Mouse (Mus musculus) splenic B cell, adult 2 months (primary cell): ENCODE measurements around the gene Syt15.
A peak's percentile ranks its signal among the peaks of the same experiment; 100 is the strongest.

ENCODE experiments used
- DNase-seq: peaks from one replicate; pipeline ENCODE4 v3.0.0-alpha.2; 2011; ENCODE audit warnings: low read depth, low spot score
- H3K27me3 ChIP-seq: 2 replicates; pipeline ENCODE4 v1.6.1; 2012; ENCODE audit warnings: mild to moderate bottlenecking, low read length, moderate library complexity, mixed read lengths; ENCODE audit not compliant: control insufficient read depth, poor library complexity, insufficient read depth, severe bottlenecking
- H3K36me3 ChIP-seq: 2 replicates; pipeline ENCODE4 v1.6.1; 2012; ENCODE audit warnings: mild to moderate bottlenecking, low read length, moderate library complexity, mixed read lengths; ENCODE audit not compliant: control insufficient read depth, poor library complexity, insufficient read depth, severe bottlenecking

The Syt15 gene

DNA sequence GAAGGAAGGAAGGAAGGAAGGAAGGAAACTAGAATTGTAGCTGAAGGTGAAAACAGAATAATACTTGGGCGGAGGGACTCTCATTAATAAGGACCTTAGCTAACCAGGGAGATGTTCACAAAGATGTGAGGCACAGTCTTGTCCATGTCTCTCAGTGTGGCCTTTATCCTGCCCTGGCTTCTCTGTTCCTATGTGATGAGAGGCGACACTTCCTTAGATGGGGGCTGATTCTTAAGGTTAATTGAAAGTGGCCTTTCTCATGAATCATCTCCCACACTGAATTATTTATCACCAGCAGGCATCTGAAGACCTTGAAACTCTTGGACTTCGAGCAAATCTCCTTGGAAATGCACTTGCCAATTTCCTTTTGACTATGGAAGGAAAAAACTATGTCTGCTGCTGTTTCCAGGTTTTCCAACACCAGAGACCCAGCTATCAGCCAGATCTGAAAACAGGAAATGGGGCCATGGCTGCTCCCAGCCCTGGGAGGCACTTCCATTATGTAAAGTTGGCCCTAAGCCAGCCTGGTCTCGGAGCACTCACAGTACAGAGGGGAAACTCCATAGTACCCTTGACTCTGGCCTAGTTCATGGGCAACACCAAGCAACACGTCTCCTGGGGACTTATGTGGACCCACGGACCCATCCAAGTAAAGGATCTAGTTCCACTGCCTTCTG lies 3.8 kb upstream of the Syt15 start:
- no peaks in the 10 kb centered on the region; the same call in 1 of the 2 replicates for H3K27me3 ChIP-seq
- no peak for DNase-seq
- no peaks in the 10 kb centered on the region for H3K36me3 ChIP-seq

DNA sequence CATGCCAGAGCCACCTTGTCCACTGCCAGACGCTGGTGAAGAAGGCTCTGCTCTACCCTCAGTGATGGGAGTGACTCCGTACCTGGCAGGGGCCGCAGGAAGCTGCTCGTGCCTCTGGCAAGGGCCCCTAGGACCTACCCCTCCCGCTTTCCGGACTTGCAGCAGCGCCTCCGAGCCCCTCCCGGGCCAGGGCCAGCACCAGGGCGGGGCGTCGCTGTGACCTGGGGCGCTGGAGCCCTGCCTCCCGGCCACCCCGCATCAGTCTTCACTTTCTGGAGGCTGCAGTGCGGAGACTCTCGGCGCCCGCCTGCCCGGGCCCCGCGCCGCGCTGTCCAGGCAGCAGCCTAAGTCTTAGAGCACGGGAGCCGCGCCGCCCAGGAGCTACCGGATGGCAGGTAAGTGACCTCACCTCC lies 397 bp downstream of the Syt15 start:
- no peak for DNase-seq
- no peaks in the 10 kb centered on the region; the same call in 1 of the 2 replicates for H3K27me3 ChIP-seq

DNA sequence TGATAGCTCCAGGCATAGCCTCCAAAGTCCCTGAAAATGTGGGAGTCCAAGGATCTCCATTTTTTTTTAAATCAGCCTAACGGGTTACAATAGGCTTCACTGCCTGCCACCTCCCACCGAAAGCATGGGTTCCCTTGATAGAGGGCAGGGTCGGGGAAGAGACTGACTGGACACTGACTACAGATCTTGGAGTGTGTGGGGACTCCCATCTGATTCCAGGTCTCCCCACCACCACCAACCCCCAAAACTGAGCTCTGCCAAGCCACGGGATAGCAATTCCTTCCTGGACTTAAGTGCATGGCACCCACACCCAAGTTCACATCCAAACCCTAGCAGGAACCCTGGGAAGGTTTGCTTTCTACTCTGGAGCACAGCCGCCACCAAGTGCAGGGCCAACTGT lies 1.0 kb downstream of the Syt15 start:
- no peak for DNase-seq
- no peaks in the 10 kb centered on the region for H3K36me3 ChIP-seq
- H3K27me3 ChIP-seq = no peaks in the 10 kb centered on the region; the same call in 1 of the 2 replicates

More for the DNA sequence above, 397 bp downstream of the Syt15 start:
- no peaks in the 10 kb centered on the region for H3K36me3 ChIP-seq

DNA sequence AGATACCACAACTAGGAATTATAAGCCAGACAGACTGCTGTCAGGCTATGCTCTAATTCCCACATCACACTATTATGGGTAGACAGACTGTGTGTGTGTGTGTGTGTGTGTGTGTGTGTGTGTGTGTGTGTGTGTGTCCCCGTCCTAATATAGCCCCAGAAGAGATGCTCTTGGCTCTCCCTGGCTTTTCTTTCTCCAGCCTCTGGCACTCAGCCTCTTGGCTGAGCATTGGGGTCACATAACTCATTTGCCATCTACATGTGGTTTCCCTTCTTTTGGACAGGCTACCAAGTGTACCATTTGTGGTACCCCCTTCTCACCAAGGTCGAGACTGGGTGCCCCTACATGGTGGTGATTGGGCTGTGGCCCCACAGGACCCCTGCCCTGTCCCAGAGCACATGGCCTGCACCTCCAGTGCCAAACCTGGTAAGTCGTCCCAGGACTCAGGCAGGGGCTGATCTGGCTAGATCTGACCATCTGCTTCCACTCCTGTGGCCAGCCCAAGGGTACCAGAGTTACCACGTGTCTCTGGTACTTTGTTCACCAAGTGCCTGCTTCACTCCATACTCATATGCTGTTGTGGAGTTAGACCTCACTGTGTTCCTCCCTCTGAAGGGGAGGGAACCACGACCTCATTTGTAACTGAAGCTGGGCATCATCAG lies 2.2 kb downstream of the Syt15 start:
- DNase-seq = no peak
- no peaks in the 10 kb centered on the region; the same call in 1 of the 2 replicates for H3K27me3 ChIP-seq
- no peaks in the 10 kb centered on the region for H3K36me3 ChIP-seq

GRCm38 (mm10) chr14:34223362-34223898 lies 4.0 kb downstream of the Syt15 start:
- DNase-seq = no peak
- Histone ChIP-seq H3K36me3 (no peaks in the 10 kb centered on the region), H3K27me3 (no peaks in the 10 kb centered on the region; the same call in 1 of the 2 replicates)

DNA sequence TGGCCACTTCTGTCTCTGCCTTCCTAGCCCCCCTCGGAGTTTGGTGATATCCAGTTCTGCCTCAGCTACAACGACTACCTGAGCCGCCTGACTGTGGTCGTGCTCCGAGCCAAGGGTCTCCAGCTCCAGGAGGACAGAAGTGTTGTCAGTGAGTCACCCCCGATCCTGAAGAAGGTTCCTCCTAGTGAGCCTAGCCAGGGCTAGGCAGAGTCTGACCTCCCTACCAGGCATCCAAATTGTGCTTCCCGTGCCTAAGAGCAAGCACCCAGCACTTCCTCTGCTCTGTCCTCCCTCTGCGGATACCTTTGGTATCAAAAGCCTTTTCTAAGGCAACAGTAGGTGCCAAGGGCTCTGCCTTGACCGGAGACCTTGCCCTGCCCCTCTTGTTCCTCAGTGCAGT lies 6.6 kb downstream of the Syt15 start:
- Histone ChIP-seq H3K27me3 (no peaks in the 10 kb centered on the region), H3K36me3 (no peaks in the 10 kb centered on the region)
- no peak for DNase-seq

GRCm38 (mm10) chr14:34226566-34226965 lies 7.2 kb downstream of the Syt15 start:
- no peak for DNase-seq
- H3K27me3 ChIP-seq = no peaks in the 10 kb centered on the region
- no peaks in the 10 kb centered on the region for H3K36me3 ChIP-seq

- H3K27me3 ChIP-seq = no peaks in the 10 kb centered on the region
- no peaks in the 10 kb centered on the region for H3K36me3 ChIP-seq
- DNase-seq = no peak
These were observed 8.6 kb downstream of the Syt15 start for GRCm38 (mm10) chr14:34227981-34228380.

GRCm38 (mm10) chr14:34228830-34229506 lies 9.6 kb downstream of the Syt15 start:
- Histone ChIP-seq H3K27me3 (no peaks in the 10 kb centered on the region), H3K36me3 (no peaks in the 10 kb centered on the region; the same call in 1 of the 2 replicates)
- no peak for DNase-seq

DNA sequence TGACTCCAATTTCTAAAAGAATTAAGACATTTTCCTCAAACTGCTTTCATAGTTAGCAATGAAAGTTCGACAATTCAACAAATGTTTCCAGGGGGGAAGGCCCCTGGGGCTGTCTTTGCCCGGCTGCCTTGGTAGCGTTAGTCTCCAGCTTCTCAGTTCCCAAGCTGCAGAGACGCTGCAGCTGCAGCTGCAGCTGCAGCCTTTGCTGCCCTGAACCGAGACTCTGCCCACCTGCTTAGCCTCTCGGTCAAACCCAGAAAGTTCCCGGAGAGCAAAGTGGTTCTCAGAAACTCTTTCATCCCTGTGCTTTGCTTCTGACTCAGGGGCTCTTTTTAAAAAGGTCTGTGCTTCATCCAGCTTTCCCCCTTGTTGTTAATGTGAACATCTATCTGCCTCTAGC lies 12.9 kb downstream of the Syt15 start:
- Histone ChIP-seq H3K36me3 (no peaks in the 10 kb centered on the region; the same call in 1 of the 2 replicates), H3K27me3 (no peaks in the 10 kb centered on the region)
- DNase-seq = no peak

- Histone ChIP-seq H3K36me3 (no peaks in the 10 kb centered on the region; the same call in 1 of the 2 replicates), H3K27me3 (no peaks in the 10 kb centered on the region)
- no peak for DNase-seq
These were observed 13.7 kb downstream of the Syt15 start for GRCm38 (mm10) chr14:34232866-34233680.

DNA sequence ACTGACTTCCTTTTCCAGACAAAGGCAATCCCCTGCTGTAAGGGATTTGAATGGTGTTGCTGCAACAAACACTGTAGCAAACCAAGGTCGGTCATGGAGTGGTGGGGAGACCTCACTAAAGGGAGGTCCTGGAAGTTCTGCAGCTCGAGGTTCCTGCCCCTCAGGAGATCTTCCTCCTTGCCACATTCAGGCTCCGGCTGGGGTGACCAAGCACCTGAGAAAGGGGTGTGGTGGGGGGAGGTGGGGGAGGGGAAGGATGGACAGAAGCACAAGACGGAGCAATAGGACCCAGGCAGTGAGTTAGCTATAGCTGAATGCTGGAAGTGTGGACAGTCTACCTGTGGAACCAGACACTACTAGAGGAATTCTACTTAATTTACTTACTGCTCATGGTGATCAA lies 14.5 kb downstream of the Syt15 start:
- DNase-seq = no peak
- Histone ChIP-seq H3K27me3 (no peaks in the 10 kb centered on the region), H3K36me3 (no peaks in the 10 kb centered on the region; the same call in 1 of the 2 replicates)

DNA sequence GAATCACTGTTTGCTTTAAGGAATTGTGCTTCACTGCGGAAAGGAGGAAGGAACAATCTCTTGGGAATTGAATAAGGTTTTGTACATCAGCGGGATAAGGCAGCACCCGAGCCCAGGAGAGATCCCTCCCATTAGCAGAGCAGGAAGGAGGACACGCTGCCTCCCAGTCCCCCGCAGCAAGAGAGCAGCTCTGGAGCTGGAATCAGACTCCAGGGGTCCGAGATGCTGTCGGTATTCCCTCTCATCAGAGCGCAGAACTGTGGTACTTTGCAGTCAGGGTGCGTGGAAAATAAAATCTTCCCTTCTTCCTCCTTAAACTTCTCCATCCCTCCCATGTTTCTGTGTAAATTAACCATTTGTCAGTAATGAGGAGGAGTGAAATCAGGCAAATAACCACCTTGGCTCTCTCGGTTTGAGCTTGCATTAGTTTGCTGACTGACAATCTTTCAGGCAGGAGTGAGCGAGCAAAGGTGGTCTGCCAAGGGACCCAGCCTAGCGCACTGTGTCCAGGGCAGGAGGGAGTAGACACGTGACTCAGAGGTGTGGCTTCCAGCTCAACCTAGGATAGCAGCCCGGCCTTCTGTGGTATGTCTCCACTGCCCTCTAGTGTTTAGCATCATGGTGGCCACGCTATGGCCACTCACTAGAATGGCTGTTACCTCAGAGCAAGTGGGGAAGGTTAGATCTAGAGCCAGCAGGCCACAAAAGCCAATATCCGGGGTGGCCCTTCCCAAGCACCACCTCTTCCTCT lies 15.4 kb downstream of the Syt15 start:
- Histone ChIP-seq H3K36me3 (no peaks in the 10 kb centered on the region; the same call in 1 of the 2 replicates), H3K27me3 (no peaks in the 10 kb centered on the region)
- peak; percentile 23 for DNase-seq

GRCm38 (mm10) chr14:34240263-34240662 lies 20.9 kb downstream of the Syt15 start:
- H3K36me3 ChIP-seq = 0 out of 2 replicates have a peak, but pooled peaks cover 2% of the 10 kb centered on the region
- DNase-seq = no peak
- H3K27me3 ChIP-seq = no peaks in the 10 kb centered on the region
